Mouse (Mus musculus): ENCODE data around the gene Pde9a. TPM values are rescaled to one million over a fixed set of nuclear protein-coding genes. Genes with fewer than 3 reads are reported as not detected.

The Pde9a gene
- polyA plus RNA-seq, 2 experiments from 2014 or later, result not detected

- no peak for ATAC-seq
Observed at GRCm38 (mm10) chr17:31389432-31390050, 3.5 kb downstream of the Pde9a start.

- no peak for ATAC-seq
Observed at GRCm38 (mm10) chr17:31391462-31391861, 5.5 kb downstream of the Pde9a start.

GRCm38 (mm10) chr17:31392041-31392440, 6.0 kb downstream of the Pde9a start:
- no peak for ATAC-seq

GRCm38 (mm10) chr17:31393811-31394210, 7.8 kb downstream of the Pde9a start:
- ATAC-seq, result no peak

- no peak for ATAC-seq
Observed at GRCm38 (mm10) chr17:31400294-31400693, 14.3 kb downstream of the Pde9a start.

- ATAC-seq, result no peak
Observed at GRCm38 (mm10) chr17:31401160-31401559, 15.2 kb downstream of the Pde9a start.

GRCm38 (mm10) chr17:31402713-31403112, 16.7 kb downstream of the Pde9a start:
- ATAC-seq, result no peak

- ATAC-seq, result no peak
Observed at GRCm38 (mm10) chr17:31405694-31406227, 19.8 kb downstream of the Pde9a start.

- no peak for ATAC-seq
Observed at GRCm38 (mm10) chr17:31409741-31410350, 23.8 kb downstream of the Pde9a start.

GRCm38 (mm10) chr17:31415258-31415657, 29.2 kb downstream of the Pde9a start:
- no peak for ATAC-seq

GRCm38 (mm10) chr17:31418804-31419597, 33.0 kb downstream of the Pde9a start:
- no peak for ATAC-seq

- no peak for ATAC-seq
Observed at GRCm38 (mm10) chr17:31419598-31419950, 33.6 kb downstream of the Pde9a start.

GRCm38 (mm10) chr17:31419995-31420394, 34.0 kb downstream of the Pde9a start:
- no peak for ATAC-seq

- ATAC-seq, result no peak
Observed at GRCm38 (mm10) chr17:31420658-31421057, 34.6 kb downstream of the Pde9a start.

GRCm38 (mm10) chr17:31422381-31422780, 36.4 kb downstream of the Pde9a start:
- no peak for ATAC-seq

- no peak for ATAC-seq
Observed at GRCm38 (mm10) chr17:31423020-31423419, 37.0 kb downstream of the Pde9a start.

- ATAC-seq, result no peak
Observed at GRCm38 (mm10) chr17:31424358-31424757, 38.3 kb downstream of the Pde9a start.

GRCm38 (mm10) chr17:31424798-31425197, 38.8 kb downstream of the Pde9a start:
- no peak for ATAC-seq

- no peak for ATAC-seq
Observed at GRCm38 (mm10) chr17:31425827-31426698, 40.1 kb downstream of the Pde9a start.

- no peak for ATAC-seq
Observed at GRCm38 (mm10) chr17:31429402-31429801, 43.4 kb downstream of the Pde9a start.

GRCm38 (mm10) chr17:31432878-31433281, 46.9 kb downstream of the Pde9a start:
- ATAC-seq, result no peak

- no peak for ATAC-seq
Observed at GRCm38 (mm10) chr17:31433401-31433928, 47.5 kb downstream of the Pde9a start.
